Mouse (Mus musculus) neural tube, embryonic 13.5 days (tissue): ENCODE results near the gene Dnal4. TPM values are rescaled to one million over a fixed set of nuclear protein-coding genes. Genes with fewer than 3 reads are reported as not detected.
A peak's percentile ranks its signal among the peaks of the same experiment; 100 is the strongest.

Experiments used
- ATAC-seq: fragments of 200-750 bp; cut with Nextera tagmentation; 2 replicates; pipeline ENCODE4 v1.8.0; 2017; ENCODE audit warnings: low read depth, mild to moderate bottlenecking, moderate TSS enrichment, moderate library complexity
- H3K27ac ChIP-seq: fragments of 300-500 bp; sonication (generic); replicated peaks from 2 replicates; pipeline ENCODE4 v1.5.1; 2015; ENCODE audit warnings: moderate library complexity, mild to moderate bottlenecking, inconsistent platforms
- H3K27me3 ChIP-seq: fragments of 300-500 bp; sonication (generic); 2 replicates; pipeline ENCODE4 v1.6.1; 2015; ENCODE audit warnings: mild to moderate bottlenecking, inconsistent platforms
- H3K36me3 ChIP-seq: fragments of 300-500 bp; sonication (generic); 2 replicates; pipeline ENCODE4 v1.6.1; 2015; ENCODE audit warnings: mild to moderate bottlenecking, inconsistent platforms
- H3K4me1 ChIP-seq: fragments of 300-500 bp; sonication (generic); replicated peaks from 2 replicates; pipeline ENCODE4 v1.6.1; 2015; ENCODE audit warnings: inconsistent platforms
- H3K4me2 ChIP-seq: fragments of 300-500 bp; sonication (generic); 2 replicates; pipeline ENCODE4 v1.6.1; 2015; ENCODE audit warnings: inconsistent platforms, mild to moderate bottlenecking, moderate library complexity
- H3K4me3 ChIP-seq: fragments of 300-500 bp; sonication (generic); 2 replicates; pipeline ENCODE4 v1.5.1; 2015; ENCODE audit warnings: mild to moderate bottlenecking, inconsistent platforms
- H3K9ac ChIP-seq: fragments of 300-500 bp; sonication (generic); 2 replicates; pipeline ENCODE4 v1.6.1; 2015; ENCODE audit warnings: moderate library complexity, mild to moderate bottlenecking, inconsistent platforms
- H3K9me3 ChIP-seq: fragments of 300-500 bp; sonication (generic); 2 replicates; pipeline ENCODE4 v1.6.1; 2016; ENCODE audit warnings: inconsistent platforms
- WGBS: fragments of 180-500 bp; shearing (Covaris S2); methylation state at CpG from one replicate; pipeline ENCODE4 v1.1.7; 2015; 5-methylcytosine and 5-hydroxymethylcytosine counted together
- polyA plus RNA-seq: library from polyadenylated mRNA; unstranded; fragments of >200 nt; fragmentation: Nextera tagmentation; extraction: Ambion mirVana; gene quantifications from 2 replicates; pipeline ENCODE4 v1.2.1, GENCODE M21; 2015

The Dnal4 gene
- polyA plus RNA-seq, 1 experiment from 2014 or later, result 72.1 TPM

DNA sequence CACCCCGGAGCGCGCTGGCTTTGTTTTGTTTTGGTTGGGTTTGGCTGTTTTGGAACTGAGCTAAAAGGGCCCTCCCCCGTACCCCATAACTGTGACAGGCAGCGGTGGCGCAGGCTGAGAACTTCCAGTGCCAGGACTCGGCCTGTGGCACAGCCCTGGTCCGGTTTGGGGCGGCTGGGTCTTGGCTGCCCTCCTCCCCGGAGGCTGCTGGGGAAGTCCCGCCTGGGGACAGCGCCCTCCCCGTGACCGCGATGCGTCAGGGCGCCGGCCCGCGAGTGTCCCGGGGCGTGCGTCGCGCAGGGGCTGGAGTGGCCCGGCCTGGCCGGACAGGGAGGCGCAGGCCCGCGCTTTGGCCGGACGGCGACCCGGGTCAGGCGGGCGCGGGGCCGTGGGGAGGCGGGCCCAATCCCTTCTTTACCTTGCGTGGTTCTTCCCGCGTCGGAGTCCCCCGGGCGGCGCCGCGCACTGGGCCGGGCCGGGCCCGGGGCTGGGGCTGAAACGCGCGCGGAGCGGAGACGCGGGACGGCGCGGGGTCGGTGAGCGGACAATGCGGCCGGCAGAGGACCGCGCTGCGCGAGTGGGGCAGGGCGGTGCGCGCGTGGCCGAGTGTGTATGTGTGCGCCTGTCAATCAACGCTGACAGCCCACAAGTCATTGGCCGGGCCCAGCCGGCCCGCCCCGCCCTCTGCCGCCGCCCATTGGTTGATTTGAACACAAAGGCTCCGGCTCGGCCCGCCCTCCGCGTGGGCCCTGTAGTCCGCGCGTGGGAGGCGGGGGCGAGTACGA is 35.5 kb downstream of the Dnal4 start, which contains the start of gene Sun2:
Sun2 (minus strand) TSS at position 616 of the 785 bp plus-strand sequence.
- peak within 1 kb of the TSS; percentile 79 for H3K27ac ChIP-seq
- WGBS, result under 1% methylated on average over 78 of the region's 93 CpGs
- peak within 1 kb of the TSS; percentile 84 for H3K4me2 ChIP-seq
- H3K4me3 ChIP-seq, result peak within 1 kb of the TSS; percentile 97
- no peaks in the 10 kb centered on the region for H3K27me3 ChIP-seq
- peaks cover 40% of the 10 kb centered on the region for H3K4me1 ChIP-seq
- ATAC-seq, result peak; percentile 94
- peak within 1 kb of the TSS; percentile 96 for H3K9ac ChIP-seq
- peaks cover 28% of the 10 kb centered on the region for H3K36me3 ChIP-seq
- no peaks in the 10 kb centered on the region for H3K9me3 ChIP-seq

DNA sequence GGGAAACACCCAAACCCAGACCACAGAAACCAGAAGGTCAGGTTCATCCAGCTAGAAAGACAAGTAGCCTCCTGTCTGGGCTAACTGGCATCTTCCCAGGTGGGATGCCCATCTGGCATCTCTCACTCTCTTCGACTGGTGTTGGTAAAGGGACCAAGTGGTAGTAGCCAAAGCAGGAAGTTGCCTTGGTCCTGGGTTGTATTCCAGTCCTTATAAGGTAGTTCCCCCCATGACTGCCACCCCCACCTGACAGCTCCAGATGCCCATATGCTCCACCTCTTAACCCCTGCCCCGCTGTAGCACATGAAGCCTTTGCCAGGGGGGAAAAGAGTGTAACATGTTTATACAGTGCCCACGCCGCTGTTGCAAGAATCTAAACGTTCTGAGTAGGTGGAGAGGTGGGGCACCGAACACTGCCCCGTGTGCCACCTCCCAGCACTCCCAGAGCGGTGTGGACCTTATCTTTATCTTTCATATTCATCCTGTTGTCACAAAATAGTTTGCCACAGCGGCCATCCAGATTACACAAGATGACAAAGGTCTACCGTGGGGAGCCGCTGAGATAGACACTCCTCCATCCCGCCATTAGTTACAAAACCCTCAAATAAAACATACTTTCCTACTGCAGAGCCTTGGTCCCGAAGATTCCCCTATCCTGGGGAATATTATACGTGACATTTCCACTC is 36.3 kb downstream of the Dnal4 start:
- 34% methylated on average over 14 of the region's 14 CpGs for WGBS
- Histone ChIP-seq H3K9me3 (no peaks in the 10 kb centered on the region), H3K4me2 (peak overlapping the region; percentile 84), H3K4me1 (peaks cover 40% of the 10 kb centered on the region), H3K36me3 (peaks cover 36% of the 10 kb centered on the region), H3K27ac (peak overlapping the region; percentile 79), H3K4me3 (peak overlapping the region; percentile 97), H3K9ac (peak overlapping the region; percentile 96), H3K27me3 (no peaks in the 10 kb centered on the region)
- ATAC-seq, result no peak

DNA sequence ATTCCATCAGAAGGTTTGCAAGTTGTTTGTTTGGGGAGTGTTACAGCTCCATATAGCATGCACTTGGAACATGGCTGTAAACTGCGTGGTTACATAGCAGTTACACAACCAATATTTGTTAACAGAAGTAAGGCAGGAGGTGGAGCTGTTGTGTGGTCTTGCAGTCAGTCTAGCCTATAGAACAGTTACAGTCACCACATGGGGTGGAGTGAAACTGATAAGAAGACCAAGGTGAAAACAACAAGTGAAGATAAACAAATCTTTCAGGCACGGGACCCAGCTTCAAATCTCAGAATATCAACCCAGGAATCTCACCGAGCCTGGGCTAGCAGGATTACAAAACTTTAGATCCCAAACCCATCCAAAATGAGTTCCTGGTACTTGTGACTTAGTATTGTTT is 36.9 kb downstream of the Dnal4 start:
- ATAC-seq, result no peak
- Histone ChIP-seq H3K4me2 (peak overlapping the region; percentile 84), H3K4me1 (peaks cover 40% of the 10 kb centered on the region), H3K4me3 (peak overlapping the region; percentile 97), H3K9ac (peak overlapping the region; percentile 96), H3K27me3 (no peaks in the 10 kb centered on the region), H3K9me3 (no peaks in the 10 kb centered on the region), H3K27ac (no peak overlapping the region), H3K36me3 (peaks cover 40% of the 10 kb centered on the region)
- WGBS, result 80% methylated on average over 3 of the region's 3 CpGs

GRCm38 (mm10) chr15:79734311-79734710 is 43.3 kb downstream of the Dnal4 start:
- WGBS, result 86% methylated on average over 8 of the region's 8 CpGs
- H3K27ac ChIP-seq, result no peak overlapping the region
- peaks cover 92% of the 10 kb centered on the region for H3K36me3 ChIP-seq
- H3K4me1 ChIP-seq, result 0 out of 2 replicates have a peak, but pooled peaks cover 9% of the 10 kb centered on the region
- H3K4me2 ChIP-seq, result no peak overlapping the region
- H3K9me3 ChIP-seq, result no peaks in the 10 kb centered on the region
- no peak overlapping the region for H3K9ac ChIP-seq
- no peak for ATAC-seq
- H3K27me3 ChIP-seq, result no peaks in the 10 kb centered on the region
- no peak overlapping the region for H3K4me3 ChIP-seq

GRCm38 (mm10) chr15:79733640-79734039 is 44.0 kb downstream of the Dnal4 start:
- Histone ChIP-seq H3K36me3 (peaks cover 92% of the 10 kb centered on the region), H3K4me1 (0 out of 2 replicates have a peak, but pooled peaks cover 4% of the 10 kb centered on the region), H3K9me3 (no peaks in the 10 kb centered on the region), H3K27me3 (no peaks in the 10 kb centered on the region), H3K9ac (no peak overlapping the region), H3K4me3 (no peak overlapping the region), H3K27ac (no peak overlapping the region), H3K4me2 (no peak overlapping the region)
- 75% methylated on average over 4 of the region's 4 CpGs for WGBS
- ATAC-seq, result no peak

DNA sequence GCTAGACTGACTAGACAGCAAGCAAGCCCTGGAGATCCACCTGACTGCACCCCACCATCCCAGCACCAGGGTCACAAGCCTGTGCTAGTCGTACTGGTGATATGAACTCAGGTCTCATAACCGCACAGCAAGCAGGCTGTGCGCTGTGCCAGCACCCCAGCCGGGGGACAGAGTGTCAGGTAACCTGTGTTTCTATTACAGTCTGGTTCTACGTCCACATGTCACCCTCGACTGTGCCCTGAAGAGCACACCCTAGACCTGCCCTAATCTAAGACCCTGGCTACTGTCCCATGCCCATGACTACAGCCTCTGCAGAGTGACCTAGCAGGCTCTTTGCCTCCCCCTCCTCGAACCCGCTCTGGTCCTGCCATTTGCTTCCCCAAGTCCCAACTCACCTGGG is 44.5 kb downstream of the Dnal4 start:
- H3K36me3 ChIP-seq, result peaks cover 92% of the 10 kb centered on the region

GRCm38 (mm10) chr15:79731554-79731953 is 46.1 kb downstream of the Dnal4 start:
- Histone ChIP-seq H3K4me2 (no peak overlapping the region), H3K27ac (no peak overlapping the region), H3K4me3 (no peak overlapping the region), H3K9me3 (no peaks in the 10 kb centered on the region), H3K4me1 (no peaks in the 10 kb centered on the region), H3K9ac (no peak overlapping the region), H3K27me3 (no peaks in the 10 kb centered on the region), H3K36me3 (peaks cover 92% of the 10 kb centered on the region)
- WGBS, result 82% methylated on average over 7 of the region's 7 CpGs
- no peak for ATAC-seq

More for the DNA sequence above, 44.5 kb downstream of the Dnal4 start:
- Histone ChIP-seq H3K9ac (no peak overlapping the region), H3K4me3 (no peak overlapping the region), H3K9me3 (no peaks in the 10 kb centered on the region), H3K4me1 (no peaks in the 10 kb centered on the region), H3K4me2 (no peak overlapping the region), H3K27ac (no peak overlapping the region), H3K27me3 (no peaks in the 10 kb centered on the region)
- ATAC-seq, result no peak
- WGBS, result 93% methylated on average over 8 of the region's 8 CpGs

DNA sequence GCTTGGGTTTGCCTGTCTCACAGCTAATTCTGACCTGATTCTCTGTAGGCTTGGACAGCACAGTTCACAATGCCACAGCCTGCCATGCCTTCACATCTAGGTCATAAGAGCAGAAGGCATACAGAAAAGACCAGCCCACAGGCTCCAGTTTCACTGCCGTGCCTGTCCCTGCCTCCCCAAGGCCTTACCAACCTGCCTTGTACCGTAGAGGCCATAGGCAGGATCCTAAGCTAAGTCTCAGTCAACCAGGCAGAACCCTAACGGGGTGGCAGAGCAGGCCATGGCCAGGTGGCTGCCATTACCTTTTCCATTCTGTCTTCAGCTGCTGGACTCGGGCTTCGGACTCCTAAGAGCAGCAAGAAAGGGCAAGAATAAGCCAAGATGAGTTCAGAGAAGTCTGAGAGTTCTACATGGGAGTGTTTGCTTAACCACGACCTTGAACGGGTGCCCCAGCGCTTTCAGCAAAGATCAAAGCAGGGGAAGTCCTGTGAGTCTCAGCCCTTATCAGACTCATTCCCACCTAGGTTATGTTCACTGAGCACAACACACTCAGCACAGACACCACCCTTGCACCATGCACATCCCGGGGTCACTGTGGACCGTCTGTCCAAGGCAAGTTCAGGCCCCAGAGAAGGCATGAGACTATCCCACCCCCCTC is 48.8 kb downstream of the Dnal4 start:
- 92% methylated on average over 10 of the region's 10 CpGs for WGBS
- H3K9me3 ChIP-seq, result no peaks in the 10 kb centered on the region
- no peak overlapping the region for H3K4me2 ChIP-seq
- H3K4me1 ChIP-seq, result no peaks in the 10 kb centered on the region
- H3K27ac ChIP-seq, result no peak overlapping the region
- H3K27me3 ChIP-seq, result no peaks in the 10 kb centered on the region
- no peak overlapping the region for H3K9ac ChIP-seq
- no peak overlapping the region for H3K4me3 ChIP-seq
- no peak for ATAC-seq
- H3K36me3 ChIP-seq, result peaks cover 94% of the 10 kb centered on the region

GRCm38 (mm10) chr15:79728311-79728710 is 49.3 kb downstream of the Dnal4 start:
- H3K9me3 ChIP-seq, result no peaks in the 10 kb centered on the region
- H3K4me2 ChIP-seq, result no peak overlapping the region
- H3K4me1 ChIP-seq, result no peaks in the 10 kb centered on the region
- H3K27ac ChIP-seq, result 0 out of 2 replicates have a peak overlapping the region, but pooled peaks have one; percentile 42
- no peaks in the 10 kb centered on the region for H3K27me3 ChIP-seq
- WGBS, result 62% methylated on average over 5 of the region's 5 CpGs
- peaks cover 93% of the 10 kb centered on the region for H3K36me3 ChIP-seq
- no peak for ATAC-seq
- no peak overlapping the region for H3K9ac ChIP-seq
- no peak overlapping the region for H3K4me3 ChIP-seq

DNA sequence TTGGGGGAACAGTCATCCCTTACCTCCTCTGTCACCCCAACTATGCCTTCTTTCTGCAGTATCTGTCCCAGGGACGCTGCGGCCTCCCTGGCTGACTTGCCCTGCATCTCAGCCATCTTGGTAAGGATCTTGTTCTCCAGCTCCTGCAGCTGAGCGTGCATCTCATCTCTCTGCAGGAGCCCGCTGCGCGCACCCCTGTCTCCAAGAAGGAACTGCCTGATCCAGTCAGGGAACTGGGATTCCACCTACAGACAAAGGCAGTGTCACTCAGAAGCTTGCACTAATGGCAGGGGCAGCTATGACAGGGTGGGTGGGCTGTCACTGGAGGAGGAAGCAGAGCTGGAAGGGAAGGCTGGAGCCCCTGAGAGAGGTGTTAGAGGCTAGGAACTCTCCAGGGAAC is 49.8 kb downstream of the Dnal4 start:
- Histone ChIP-seq H3K9ac (0 out of 2 replicates have a peak overlapping the region, but pooled peaks have one; percentile 34), H3K9me3 (no peaks in the 10 kb centered on the region), H3K36me3 (peaks cover 89% of the 10 kb centered on the region), H3K27ac (no peak overlapping the region), H3K4me1 (no peaks in the 10 kb centered on the region), H3K4me3 (no peak overlapping the region), H3K27me3 (no peaks in the 10 kb centered on the region), H3K4me2 (no peak overlapping the region)
- 94% methylated on average over 6 of the region's 6 CpGs for WGBS
- no peak for ATAC-seq

DNA sequence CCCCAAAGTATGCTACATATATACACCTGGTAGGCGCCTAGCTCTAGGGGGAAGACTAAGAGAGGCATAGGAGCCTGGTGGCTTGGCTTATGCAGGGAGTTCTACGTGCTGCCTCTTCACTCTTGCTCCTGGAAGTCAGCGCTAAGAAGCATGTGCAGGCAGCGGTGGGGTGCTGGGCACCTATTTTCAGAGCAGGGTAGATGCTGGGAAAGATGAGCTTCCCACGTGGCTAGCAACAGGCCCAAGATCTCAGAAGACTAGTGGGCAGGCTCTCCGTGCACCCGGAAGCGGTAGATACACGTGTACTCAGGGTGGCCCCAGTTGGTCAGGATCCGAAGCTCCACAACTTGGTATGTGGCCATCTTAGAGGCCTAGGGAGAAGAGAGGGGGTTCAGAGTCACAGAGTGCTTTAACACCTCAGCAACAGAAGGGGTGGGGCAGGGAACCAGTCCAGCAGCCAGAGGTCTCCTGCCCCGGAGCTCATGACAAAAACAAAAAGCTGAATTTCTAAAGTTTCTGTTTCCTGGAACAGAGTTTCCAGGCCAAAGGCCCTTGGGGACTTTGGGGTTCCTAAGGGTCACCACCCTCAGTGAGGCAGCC is 52.4 kb downstream of the Dnal4 start:
- Histone ChIP-seq H3K4me2 (no peak overlapping the region), H3K36me3 (peaks cover 79% of the 10 kb centered on the region), H3K9me3 (no peaks in the 10 kb centered on the region), H3K27me3 (no peaks in the 10 kb centered on the region), H3K27ac (no peak overlapping the region), H3K4me1 (no peaks in the 10 kb centered on the region), H3K4me3 (no peak overlapping the region), H3K9ac (no peak overlapping the region)
- WGBS, result 91% methylated on average over 11 of the region's 11 CpGs
- ATAC-seq, result no peak

DNA sequence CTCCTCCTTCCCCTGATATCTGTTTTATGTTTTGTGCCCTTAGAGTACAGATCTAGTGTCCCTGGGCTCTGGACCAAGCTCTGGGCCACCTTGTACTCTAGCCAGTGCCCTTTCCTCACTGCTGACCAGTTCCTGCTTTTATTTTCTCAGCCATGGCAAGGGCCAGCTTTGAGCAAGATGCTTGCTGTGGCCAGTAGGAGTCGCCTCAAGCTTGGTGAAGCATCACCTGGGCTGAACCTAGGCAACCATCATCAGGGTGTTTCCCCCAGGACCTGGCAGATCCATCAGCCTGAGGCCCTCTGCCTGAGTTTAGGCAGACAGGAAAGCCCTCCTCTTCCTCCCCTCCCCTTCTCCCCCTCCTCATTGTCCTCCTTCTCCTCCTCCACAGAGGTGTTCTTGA is 54.2 kb downstream of the Dnal4 start:
- H3K4me1 ChIP-seq, result no peaks in the 10 kb centered on the region
- no peak overlapping the region for H3K4me2 ChIP-seq
- peaks cover 80% of the 10 kb centered on the region for H3K36me3 ChIP-seq
- no peaks in the 10 kb centered on the region for H3K27me3 ChIP-seq
- peak overlapping the region; percentile 29; the same call in 1 of the 2 replicates for H3K27ac ChIP-seq
- no peak for ATAC-seq
- no peak overlapping the region for H3K9ac ChIP-seq
- H3K4me3 ChIP-seq, result no peak overlapping the region
- no peaks in the 10 kb centered on the region for H3K9me3 ChIP-seq
- 60% methylated on average over 1 of the region's 1 CpGs for WGBS
